Mouse (Mus musculus) lung, postnatal 4 days (tissue): ENCODE measurements at regions not wholly inside any gene's neighbourhood (a gene's known extent, or its start where the extent isn't known, plus 50 kb on each side); places are given as distances from the start of the nearest gene placed in this dataset.

Source experiments
- DNase-seq, 2 experiments: peaks; one replicate each; pipeline ENCODE4 v3.0.0; 2021

DNA sequence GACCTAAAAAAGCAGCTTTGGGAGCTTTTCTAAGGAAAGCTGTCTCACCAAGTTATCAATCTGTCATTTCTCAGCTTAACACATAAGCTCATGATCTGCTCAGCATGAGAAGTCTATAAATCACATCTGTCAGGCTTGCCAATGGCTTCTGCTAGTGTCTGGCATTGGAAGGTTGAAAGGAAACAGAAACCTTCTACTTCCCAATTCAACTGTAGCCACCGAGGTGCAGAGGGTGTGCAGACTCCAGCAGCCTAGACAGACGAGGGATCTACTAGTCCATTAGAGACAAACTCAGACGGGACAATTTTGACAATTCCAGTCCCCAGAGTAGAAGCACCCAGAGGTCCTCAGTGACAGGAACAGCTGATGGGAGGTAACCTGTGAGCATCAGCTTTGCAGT is 103.0 kb downstream of the Nab1 start:
- DNase-seq = no peak

DNA sequence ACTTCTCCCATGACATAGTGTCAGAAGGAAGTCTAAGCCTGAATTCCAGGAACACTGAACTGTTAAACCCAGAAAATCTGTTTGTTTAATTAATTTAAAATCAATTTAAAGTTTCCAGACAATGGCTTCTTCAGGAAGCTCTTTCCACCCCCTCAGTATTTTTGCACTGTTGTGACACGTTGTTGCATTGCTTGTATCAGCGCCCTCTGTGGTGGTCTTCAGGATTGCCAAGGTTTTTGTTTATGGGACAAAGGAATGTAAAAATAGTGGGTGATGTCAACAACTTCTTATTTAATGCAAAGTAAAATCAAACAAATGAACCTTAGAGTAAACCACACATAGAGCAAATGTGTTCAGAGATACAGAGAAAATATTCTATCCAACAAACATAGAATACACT is 107.5 kb downstream of the Nab1 start:
- DNase-seq = no peak

DNA sequence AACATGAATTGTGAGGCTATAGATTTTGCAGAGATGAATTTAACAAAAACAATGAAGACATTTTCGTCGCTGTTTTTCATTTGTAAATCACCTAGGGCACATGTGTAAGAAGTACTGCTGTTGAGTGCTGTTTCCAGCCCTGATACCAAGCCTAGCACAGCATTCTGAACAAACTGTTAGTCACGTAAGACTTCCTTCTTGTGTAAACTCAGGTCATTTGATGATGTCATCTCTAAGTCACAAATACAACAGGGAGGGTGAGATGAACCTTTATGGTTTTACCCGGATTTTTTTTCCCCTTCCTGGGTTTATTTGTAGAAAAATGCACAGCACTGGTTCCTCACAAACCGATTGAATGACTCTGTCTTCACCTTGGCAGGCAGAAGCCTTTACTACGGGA is 111.6 kb downstream of the Nab1 start:
- DNase-seq = no peak

DNA sequence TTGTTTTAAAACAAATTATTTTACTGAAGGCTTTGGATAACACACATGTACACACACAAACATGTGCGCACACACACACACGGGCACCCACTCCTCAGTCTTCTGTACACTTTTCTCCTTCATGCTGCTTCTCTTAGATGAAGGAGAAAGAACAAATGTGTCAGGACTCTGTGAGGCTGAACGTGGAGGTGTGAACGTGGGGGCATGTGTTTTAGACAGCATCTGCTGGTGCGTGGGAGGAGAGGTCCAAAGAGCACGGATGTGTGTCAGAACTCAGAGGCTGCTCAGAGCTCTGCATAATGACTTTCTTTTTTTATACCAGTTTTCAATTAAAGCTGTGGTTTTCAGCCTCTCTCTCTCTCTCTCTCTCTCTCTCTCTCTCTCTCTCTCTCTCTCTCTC is 112.4 kb downstream of the Nab1 start:
- DNase-seq = no peak

DNA sequence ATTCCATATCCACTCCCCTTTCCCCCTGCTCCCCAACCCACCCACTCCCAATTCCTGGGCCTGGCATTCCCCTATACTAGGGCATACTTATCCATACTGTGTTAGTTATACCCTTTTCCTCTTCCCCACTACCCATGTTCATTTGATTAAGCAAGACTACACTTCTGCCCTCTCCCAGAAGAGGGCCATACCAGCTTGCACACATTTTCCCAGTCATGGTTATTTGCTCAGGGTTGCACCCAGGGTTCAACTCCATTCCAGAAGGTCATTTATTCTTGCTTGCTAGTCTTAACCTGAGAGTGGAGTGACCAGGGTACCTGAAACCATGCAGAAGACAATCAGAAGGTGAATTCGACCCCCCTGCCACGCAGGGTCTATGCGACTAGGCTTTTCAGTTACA is 113.4 kb downstream of the Nab1 start:
- DNase-seq = no peak

DNA sequence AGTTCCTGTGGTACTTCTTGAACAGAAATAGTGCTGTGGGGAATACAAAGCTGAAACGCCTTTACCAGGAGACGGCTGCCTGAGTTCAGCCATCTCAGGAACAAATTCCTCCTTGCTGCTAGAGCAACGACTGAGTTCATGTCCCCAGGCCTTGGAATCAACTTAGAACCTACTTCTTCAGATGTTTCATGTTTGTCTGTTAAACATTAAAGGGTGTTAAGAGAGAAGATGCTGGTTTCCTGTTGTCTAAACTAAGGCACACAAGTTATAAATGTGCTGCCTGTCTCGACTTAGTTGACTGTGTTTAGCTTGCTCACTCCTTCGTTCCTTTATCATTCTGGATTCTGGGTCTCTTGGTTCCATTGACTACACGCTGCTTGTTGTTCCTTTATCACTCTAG is 125.2 kb downstream of the Nab1 start:
- DNase-seq = no peak

DNA sequence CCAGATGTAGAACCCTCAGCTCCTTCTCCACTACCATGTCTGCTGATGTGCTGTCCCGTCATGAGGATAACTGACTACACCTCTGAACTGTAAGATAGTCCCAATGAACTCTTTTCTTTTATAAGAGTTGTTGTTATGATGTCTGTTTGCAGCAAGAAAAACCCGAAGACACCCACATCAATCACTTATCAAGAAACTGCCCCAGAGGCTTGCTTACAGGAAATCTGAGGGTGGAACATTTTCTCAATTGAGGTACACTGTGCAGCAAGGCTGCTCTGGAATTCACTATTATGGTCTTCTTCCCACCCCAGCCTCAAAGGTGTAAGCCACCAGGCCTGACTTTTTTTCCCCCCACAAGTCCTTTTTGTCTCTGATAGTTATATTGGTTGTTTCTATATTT is 125.8 kb downstream of the Nab1 start:
- no peak for DNase-seq

DNA sequence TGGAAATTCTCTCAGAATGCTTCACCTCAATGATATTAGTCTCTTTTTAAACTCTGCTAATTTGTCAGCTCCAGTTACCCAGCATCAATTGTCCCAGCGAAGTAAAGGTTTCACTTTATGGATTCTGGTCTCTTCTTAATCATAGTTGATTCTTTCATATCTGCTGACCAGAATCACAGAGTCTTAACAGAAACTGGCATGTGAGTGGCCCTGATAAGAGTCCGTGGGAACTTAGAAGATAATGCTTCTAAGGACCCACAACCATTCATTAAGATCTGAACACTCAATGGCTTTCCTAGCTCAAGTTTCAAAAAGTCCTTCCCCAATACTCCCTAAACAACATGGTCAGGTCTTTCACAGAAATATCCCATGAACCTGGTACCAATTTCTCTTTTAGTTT is 126.7 kb downstream of the Nab1 start:
- no peak for DNase-seq

DNA sequence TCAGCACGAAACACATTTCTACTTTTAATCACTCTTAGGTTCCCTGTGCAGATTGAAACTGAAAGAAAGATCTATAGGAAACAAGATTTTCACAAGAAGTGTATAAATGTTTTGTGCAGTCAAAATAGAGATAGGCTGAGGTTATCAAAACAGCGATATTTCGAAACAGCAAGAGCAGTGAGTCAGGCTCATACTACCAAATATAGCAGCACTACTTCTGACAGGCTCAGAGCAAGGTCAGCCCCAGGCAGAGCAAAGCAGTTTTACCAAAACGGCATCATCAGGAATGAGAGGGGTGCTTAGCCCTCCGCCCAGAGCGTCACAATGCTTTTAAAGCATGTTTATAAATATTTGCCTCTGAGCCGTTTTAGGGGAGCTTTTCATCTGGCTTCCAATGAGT is 133.4 kb upstream of the Gls start:
- no peak for DNase-seq

DNA sequence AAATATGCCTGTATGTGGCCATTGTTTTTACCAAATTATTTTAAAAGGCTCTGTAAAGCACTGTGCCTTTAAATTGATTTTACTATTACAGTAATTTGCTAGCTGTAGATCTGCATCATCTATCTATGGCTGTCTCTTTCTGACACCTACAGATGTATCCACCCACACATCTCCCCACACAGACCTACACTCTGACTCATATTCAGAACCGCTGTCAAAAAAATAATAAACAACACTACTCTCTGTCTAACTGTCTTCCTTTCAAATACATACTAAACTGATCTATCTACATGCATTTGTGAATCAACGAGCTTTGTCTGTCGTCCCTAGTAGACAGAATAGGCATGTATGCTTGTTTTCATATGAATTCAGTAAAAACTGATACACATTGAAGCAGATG is 130.6 kb upstream of the Gls start:
- DNase-seq = no peak

DNA sequence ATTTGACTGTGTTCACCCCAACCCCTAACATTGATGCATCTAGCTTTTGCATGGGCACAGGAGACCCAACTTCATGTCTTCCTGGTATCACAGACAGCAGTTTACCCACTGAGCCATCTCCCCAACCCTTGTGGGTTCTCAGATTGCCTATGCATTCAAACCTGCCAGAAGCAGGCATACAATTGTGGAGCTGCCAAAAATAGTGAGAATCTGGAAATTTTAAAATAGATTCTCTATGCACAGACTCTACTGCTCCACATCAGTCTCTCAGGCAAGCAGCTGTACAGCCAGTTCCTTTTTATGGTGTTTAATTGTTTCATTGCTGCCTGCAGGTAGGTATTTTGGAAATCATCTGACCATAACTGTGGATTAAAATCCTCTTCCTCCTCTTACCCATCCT is 129.9 kb upstream of the Gls start:
- DNase-seq = no peak

DNA sequence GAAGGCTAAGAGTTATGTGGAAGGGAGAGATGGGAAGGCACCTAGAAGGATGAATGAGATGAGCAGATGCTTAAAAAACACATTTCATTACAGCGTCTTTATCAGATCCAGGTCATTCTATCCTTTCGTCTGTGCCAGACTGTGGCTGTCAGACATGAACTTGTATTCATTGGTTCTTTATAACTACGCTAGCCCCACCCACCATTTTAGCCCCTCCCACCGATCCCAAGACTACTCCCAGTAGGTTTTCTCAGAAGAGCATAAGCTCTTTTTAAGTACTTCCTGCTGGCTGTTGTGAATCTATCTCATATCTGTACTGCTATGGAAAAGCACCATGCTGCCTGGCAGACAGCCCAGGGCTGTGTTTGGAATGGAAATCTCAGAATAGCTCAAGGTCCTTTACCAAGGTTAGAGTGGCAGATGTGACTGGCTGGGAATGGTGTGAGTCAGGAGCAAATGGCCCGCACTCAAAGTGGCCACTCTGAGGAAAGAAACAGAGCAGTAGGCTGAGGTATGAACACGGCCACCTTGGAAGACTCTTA is 121.1 kb upstream of the Gls start:
- peak; percentile 12 to 63 for DNase-seq

DNA sequence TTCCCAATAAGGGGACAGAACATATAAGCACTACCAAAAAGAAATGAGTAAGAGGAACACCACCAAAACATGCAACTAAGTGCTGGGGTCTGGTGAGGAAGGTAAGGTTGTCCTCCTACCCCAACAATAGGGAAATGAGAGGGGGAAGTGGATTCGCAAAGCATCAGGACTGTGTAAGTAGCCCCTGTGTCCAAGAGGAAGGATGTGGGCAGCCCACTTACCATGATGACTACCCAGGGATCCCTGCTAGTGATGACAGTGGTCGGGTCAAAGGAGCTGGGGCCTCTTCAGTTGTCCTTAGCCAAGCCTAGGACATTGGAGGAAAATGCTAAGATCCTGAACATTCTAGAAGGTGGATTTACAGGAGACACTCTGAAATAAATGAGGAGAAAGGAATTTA is 109.1 kb upstream of the Gls start:
- DNase-seq = no peak

DNA sequence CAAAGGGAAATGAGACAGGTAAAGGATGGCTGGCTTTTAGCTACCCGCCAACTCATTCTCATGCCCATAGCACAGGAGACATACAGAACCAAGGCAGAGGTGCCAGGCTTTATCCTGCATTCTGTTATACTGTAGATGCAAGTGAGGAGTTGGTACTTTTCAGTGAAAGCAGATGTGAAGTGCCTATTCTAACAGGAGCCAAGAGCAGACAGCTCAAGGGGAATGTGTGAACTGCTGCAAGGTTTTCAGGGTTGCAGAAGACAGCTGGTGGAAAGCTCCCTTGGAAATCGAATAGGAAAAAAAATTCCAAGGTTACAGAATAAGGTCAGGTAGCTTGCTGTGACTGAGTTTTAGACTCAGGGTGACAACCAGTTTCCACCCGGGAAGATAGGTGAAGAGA is 105.7 kb upstream of the Gls start:
- DNase-seq = no peak

DNA sequence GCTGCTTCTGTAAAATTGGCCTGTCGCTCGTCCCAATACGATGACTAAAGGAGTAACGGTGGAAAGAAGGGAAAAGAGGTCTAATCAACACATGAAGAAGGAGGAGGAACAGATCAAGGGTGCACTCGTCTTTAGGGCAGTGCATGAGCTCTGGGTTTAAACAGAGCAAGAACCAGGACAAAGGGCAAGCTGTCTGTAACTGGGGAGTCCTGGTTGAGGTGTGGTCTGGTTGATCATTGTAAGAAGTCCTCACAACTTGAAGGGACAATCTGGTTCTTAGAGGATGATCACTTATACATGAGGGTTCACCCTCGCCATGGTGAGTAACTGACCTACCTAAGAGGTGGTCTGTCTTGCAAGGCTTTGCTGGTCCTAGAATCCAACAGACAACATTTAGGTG is 105.2 kb upstream of the Gls start:
- no peak for DNase-seq

DNA sequence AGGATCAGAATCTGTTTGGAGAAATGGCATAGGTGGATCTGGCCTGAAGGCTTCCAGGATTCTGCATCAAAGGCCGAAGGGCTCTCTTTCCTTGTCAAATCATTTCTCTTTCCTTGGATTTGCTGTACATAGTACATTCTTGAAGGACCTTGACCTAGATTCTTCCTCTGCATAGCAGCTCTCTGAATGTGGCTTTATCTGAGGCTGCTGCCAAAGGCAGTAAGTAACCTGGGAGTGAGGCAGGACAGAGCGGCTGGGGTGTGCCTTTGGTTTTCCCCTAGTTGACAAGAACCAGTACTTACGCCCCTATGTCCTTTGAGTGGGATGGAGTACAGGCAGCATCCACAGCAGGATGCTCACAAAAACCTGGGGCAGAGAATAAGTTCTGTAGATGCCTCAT is 103.7 kb upstream of the Gls start:
- DNase-seq = no peak

DNA sequence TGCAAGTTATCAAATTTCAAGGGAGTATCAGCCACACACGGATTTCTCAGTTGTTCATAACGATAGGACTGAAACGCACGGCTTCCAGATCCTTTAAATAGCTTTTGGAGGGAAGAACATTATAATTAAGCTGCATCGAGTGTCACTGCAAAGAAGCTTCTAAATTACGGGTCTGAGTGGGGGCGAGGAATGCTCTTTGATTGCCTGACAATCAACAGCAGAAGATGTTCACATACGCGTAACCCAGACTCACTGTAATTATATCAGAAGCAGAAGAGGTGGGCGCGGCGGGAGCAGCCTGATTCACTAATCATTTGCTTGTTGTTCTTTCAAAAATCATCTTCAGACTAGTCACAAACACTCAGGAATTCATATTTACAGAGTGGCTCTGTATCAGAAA is 99.0 kb upstream of the Gls start:
- no peak for DNase-seq

DNA sequence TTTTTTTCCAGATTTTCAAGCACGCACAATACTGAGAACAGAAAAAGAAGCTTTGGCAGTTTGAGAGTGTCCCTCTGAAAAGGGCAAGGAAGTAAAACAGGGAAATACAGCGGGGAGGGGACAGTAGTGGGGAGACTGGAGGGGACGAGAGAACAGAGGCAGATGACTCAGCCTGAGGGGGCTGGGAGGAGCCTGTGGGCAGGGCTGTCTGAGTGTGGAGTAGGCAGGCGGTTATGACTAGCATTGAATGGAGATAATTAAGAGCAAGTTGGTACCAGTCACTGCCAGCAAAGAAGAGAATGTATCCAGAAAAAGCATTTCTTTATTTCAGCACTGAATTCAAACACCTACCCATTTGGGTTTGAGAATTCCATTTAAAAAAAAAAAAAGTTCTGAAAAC is 98.4 kb upstream of the Gls start:
- peak in 1 of 2 experiments; percentile 12 for DNase-seq

DNA sequence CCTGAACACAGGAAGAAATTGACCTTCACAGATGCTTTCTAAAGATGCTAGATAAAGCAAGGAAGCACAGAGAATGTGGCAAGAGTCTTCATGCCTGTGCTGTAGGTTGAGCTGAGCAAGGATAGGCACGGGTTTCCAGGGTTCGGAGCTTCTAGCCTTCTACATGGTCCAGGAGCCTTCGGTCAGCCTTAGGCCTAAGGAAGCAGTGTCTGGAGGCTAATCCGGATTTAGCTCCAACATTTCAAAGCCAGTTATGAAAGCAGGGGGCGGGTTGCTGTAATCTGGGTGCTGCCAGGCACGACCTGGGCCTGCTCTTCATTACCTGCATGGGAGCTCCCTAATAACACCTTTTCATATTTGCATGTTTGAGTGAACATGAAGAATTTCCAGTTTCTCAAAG is 97.5 kb upstream of the Gls start:
- no peak for DNase-seq

DNA sequence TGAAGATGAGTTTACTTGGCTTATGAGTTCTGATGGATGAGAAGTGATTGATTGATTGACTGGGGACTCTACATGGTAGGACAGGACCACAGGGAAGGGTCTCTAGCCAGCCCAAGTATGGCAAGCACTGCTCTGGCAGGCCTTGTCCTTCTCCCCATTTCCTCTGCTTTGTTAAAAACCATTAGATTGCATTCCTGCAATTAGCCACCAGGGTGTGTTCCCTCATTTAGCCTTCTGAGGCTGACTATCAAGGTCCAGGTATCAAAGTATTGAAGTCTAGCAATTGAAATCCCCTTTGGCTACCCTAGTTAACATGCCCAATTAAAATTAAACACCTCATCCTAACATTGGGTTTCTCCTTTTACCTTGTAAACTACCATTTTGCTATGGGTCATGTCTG is 95.5 kb upstream of the Gls start:
- DNase-seq = no peak

DNA sequence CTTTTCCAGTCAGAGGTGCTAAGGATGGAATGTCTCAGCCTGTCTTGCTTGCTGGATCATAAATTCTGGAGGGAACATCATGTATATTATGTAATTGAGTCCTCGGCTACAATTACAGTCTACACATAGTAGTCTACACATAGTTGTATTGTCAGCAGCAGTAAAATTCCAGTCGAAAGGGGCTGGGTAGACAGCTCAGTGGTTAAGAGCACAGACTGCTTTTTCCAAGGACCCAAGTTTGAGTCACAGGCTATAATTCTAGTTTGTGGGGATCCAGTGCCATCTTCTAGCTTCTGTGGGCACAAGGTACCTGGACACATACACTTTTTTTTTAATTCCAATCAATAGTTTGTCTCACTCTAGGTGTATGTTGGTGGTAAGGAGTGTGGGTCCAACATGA is 91.3 kb upstream of the Gls start:
- no peak for DNase-seq

DNA sequence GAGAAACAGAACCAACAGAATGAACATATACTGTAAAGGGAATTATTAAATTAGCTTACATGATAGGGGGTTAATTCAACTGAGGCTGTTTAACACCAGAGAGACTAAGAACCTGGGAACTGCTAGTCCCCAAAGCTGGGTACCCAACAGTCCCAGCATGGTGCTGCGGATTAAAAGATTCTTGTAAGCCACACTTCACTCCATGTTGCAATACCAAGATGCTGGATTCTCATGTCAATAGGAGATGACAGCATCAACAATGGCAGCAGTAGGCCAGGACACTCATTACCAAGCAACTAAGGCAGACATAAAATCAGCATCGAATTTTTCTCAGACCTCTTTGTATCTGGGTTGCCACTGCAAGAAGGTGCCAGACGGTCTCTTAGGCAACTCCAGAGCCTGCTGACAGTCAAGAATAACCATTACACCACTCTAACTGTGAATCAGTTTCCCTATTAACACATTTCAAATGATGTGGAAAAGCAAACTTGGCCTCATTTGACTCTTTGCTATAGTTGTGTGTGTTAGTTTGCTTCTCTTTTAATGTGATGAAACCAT is 79.1 kb upstream of the Gls start:
- DNase-seq = no peak

DNA sequence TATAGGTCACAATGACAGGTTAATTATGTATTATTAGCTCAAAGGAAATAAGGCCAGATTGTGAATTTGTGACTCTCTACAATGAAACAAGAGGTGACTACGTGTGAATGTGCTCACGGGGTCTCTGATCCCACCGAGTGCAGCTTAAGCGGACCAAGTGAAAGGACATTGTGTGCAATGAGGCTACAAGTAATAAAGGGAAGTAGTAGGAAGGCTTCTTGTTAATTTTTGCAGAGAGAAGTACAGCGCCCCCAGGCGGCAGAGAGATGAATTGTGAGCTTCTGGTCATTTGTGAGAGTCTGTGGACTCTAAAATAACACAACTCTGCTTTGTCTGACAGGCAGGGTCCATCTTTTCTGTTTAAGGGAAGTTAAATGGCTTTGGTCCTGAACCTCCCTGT is 73.9 kb upstream of the Gls start:
- peak; percentile 28 to 37 for DNase-seq

DNA sequence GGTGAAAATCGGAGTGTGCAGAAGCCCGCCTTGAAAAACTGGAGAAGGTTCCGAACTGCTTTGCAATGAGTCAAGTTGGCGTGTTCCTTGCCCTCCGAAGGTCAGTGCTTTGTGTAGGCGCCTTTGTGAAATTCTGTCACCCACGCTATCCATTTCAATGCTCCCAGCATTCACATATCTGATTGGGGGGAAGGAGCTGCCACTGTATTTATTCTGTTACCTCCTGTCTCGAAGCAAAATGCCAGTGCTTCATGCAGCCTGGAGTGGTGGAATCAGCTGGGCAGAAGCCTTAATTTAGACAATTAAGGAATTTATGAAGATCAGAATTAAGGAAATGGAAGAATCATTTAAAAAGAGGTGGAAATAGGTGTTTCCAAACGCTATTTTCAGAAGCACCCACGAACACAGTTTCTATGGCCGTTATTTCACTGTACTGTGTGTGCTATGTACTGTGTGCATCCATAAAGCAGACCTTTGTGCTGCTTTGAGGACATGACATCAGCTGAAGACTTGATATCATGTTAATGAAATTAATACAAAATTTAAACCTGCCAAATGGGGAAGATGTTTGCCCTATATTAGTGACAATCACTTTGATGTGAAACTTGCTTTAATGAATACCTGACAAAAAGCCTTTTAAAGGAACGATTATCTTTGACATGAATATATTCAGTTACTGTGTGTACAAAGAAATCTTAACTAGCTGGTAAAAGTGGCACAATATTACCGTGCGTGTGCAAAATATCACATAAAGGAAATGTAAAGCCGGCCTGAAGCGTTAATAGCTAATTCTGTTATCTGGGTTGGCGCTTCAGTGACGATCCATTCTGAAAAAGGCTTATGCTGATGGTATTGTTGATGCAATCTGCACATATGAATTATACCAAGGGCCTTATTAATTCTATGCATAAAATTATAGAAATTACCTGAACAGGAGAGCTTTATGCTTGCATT is 72.9 kb upstream of the Gls start:
- no peak for DNase-seq

DNA sequence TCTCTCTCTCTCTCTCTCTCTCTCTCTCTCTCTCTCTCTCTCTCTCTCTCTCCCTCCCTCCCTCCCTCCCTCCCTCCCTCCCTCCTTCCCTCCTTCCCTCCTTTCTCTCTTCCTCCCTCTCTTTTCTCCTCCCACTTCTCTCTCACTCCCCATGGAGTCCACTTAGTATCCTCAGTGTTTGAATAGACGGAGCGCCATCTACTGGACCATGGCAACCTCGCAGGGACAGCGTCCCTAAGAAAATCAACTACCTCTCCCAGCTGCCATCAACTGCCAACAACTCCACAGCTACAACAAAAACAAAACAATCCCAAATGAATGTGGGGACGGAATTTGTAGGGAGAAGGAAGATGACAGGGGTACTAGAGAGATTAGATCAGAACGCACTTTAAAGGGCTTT is 69.5 kb upstream of the Gls start:
- peak; percentile 70 to 79 for DNase-seq
